Mouse (Mus musculus) heart, postnatal 0 days (tissue): Measurements from ENCODE around the gene Dpy19l1.

Source experiments
- CTCF ChIP-seq: IDR thresholded peaks from 2 replicates; pipeline ENCODE4 v1.5.1; 2016; ENCODE audit warnings: antibody characterized with exemption, control low read depth, low read depth
- EP300 ChIP-seq: IDR thresholded peaks from 2 replicates; pipeline ENCODE4 v1.6.1; 2016; ENCODE audit warnings: antibody characterized with exemption, low read depth

GRCm38 (mm10) chr9:24470166-24470565 lies 32.8 kb downstream of the Dpy19l1 start:
- TF ChIP-seq EP300 = no peak
- TF ChIP-seq CTCF = no peak
